Mouse (Mus musculus): Measurements from ENCODE around the gene Raet1d. TPM values are rescaled to one million over a fixed set of nuclear protein-coding genes. Genes with fewer than 3 reads are reported as not detected.

Raet1d gene
- polyA plus RNA-seq (2012; rRNA removed), result not detected in 2 replicates

GRCm38 (mm10) chr10:22360252-22360651, at the start of gene Raet1d:
Gene Raet1d (plus strand): TSS chr10:22360552.

Other genes starting within 250 kb of the Raet1d start
- gene E030030I06Rik, start 211.3 kb upstream of the Raet1d start, polyA plus RNA-seq (2012; rRNA removed), result 1.8 and 6.7 TPM in 2 replicates
- 0.25 and 0.40 TPM in 2 replicates for gene Raet1e, start 202.0 kb upstream of the Raet1d start, polyA plus RNA-seq (2012; rRNA removed)
- gene H60b, start 202.0 kb upstream of the Raet1d start, polyA plus RNA-seq (2012; rRNA removed), result 0.13 and 0.29 TPM in 2 replicates